Mouse (Mus musculus): ENCODE data around the gene Fam228b.

DNA sequence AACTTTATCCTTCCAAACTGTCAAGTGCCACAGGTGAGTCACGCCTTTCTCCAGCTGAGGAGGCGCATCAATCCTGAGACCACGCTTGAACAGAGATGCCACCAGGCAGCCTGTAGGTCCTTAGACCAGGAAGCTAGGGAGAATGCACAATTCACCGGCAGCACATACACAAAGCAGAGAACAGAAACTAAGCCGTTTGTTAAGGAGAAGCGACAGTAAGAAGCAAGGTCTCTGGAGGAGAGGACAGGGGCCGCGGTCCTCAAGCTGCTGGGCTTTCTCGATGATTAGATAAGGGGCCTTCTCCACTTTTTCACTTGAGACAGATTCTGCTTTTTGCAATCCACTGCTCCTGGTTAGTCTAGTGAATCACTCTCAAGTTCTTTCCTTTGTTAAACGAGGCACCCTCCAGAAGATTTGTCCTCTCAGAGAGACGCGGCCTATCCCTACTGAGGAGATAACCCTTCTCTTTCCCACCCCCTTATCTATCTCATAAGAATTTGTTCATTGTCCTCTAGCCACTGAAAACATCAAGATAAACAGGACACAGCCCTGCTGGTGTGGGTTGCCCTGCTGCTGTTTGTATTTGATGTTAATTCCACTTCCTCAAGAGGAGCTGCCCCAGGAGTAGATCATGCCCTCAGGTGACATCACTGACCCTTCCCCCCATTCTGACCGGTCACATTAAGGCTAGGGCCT, 49.9 kb downstream of the Fam228b start:
- TF ChIP-seq CTCF (conservative IDR thresholded peaks at IDR 0.05; ENCODE audit: low read length) (no peak), NANOG (IDR thresholded peaks at IDR 0.05; ENCODE audit: borderline replicate concordance, low read length) (no peak)

All from E14TG2a.4 (cell line).